Mouse (Mus musculus): ENCODE measurements around the gene Tnik. TPM values are rescaled to one million over a fixed set of nuclear protein-coding genes. Genes with fewer than 3 reads are reported as not detected.

Gene Tnik
- polyA plus RNA-seq, 1 experiment: 13.8 TPM

- H3K4me3 ChIP-seq (replicated peaks): no peak overlapping the region
Measured at GRCm38 (mm10) chr3:28725203-28725602, 462.2 kb downstream of the Tnik start.

More at GRCm38 (mm10) chr3:28725203-28725602, 462.2 kb downstream of the Tnik start:
- Histone ChIP-seq H3K36me3 (replicated peaks; ENCODE audit: low read length) (no peaks in the 10 kb centered on the region), H3K9me3 (no peaks in the 10 kb centered on the region), H3K4me1 (no peaks in the 10 kb centered on the region), H3K27me3 (replicated peaks) (peaks cover 2% of the 10 kb centered on the region)
- TF ChIP-seq GATA1 (IDR thresholded peaks at IDR 0.05; ENCODE audit: borderline replicate concordance, low read length): no peak
